Mouse (Mus musculus): ENCODE results near the gene Polr1c.

DNA sequence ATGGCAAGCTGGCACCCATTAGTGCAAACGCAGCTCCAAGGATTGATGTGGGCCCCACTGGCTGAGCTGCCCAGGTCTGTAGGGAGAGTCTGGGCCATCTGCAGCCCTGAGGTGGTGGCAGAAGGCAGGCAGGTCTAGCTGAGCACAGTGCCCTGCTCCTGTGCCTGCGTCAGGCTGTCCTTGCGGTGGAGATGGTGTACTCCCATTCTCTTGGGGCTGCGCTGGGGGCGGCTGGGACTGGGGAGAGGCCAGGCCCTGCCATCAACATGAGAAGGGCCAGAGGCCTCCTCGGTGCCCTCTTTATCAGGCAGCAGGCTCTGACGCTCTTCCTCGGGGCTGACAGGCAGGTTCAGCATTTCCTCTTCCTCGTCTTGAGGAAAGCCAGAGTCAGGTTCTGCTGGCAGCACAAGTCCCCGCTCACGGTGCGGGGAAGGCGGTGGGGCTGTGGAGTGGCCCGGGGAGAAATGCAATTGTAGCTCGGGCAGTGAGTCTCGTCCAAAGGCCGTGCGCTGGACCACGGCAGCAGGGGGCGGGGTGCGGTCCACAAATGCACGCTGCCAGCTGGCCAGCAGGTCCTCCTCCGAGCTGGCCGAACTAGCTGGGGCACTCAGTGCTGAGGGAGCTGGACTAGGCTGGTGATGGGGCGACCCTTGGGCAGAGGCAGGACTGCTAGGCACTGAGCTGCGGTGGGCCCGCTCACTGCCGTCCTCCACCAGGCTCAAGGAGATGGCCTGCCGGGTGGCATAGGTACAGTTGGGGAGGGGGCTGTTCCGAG, 10.6 kb upstream of the Polr1c start:
- TF ChIP-seq GATA1 (IDR thresholded peaks at IDR 0.05; ENCODE audit: low read length) (no peak), TAL1 (IDR thresholded peaks at IDR 0.05; ENCODE audit: low read length) (no peak)

Data from erythroblast, embryonic 14.5 days (primary cell).